Mouse (Mus musculus): Measurements from ENCODE around the gene Pkd1. TPM values are rescaled to one million over a fixed set of nuclear protein-coding genes. Genes with fewer than 3 reads are reported as not detected.

The Pkd1 gene
- polyA plus RNA-seq, 1 experiment = 31.6 TPM

- Histone ChIP-seq H3K27ac (ENCODE audit: control insufficient read depth, insufficient read depth, low read depth, low read length) (peak within 1 kb of the TSS; percentile 75), H3K27me3 (ENCODE audit: control insufficient read depth, insufficient read depth, low read length) (no peaks in the 10 kb centered on the region), H3K36me3 (ENCODE audit: control insufficient read depth, insufficient read depth, low read length) (no peaks in the 10 kb centered on the region), H3K4me1 (ENCODE audit: control insufficient read depth, insufficient read depth, low read length) (peaks cover 13% of the 10 kb centered on the region), H3K4me3 (ENCODE audit: control insufficient read depth, low read depth, low read length) (peak within 1 kb of the TSS; percentile 86)
- TF ChIP-seq CTCF (IDR thresholded peaks at IDR 0.05; ENCODE audit: control insufficient read depth, insufficient read depth, insufficient replicate concordance, low read depth, low read length) (no peak), POLR2A (IDR thresholded peaks at IDR 0.05; ENCODE audit: control insufficient read depth, low read depth, low read length) (no peak; the same call in 1 of the 2 replicates)
Observed at GRCm38 (mm10) chr17:24632167-24632812, 82.7 kb downstream of the Pkd1 start, which contains the start of the genes Tsc2 and Nthl1. Gene Tsc2 (minus strand): TSS chr17:24632630. Gene Nthl1 (plus strand): TSS chr17:24632680.

GRCm38 (mm10) chr17:24632813-24633449, 83.3 kb downstream of the Pkd1 start:
- Histone ChIP-seq H3K27ac (ENCODE audit: control insufficient read depth, insufficient read depth, low read depth, low read length) (peak overlapping the region; percentile 75), H3K36me3 (ENCODE audit: control insufficient read depth, insufficient read depth, low read length) (no peaks in the 10 kb centered on the region)

GRCm38 (mm10) chr17:24633831-24634230, 84.2 kb downstream of the Pkd1 start:
- Histone ChIP-seq H3K4me1 (ENCODE audit: control insufficient read depth, insufficient read depth, low read length) (peaks cover 13% of the 10 kb centered on the region), H3K27me3 (ENCODE audit: control insufficient read depth, insufficient read depth, low read length) (no peaks in the 10 kb centered on the region), H3K36me3 (ENCODE audit: control insufficient read depth, insufficient read depth, low read length) (no peaks in the 10 kb centered on the region), H3K4me3 (ENCODE audit: control insufficient read depth, low read depth, low read length) (no peak overlapping the region), H3K27ac (ENCODE audit: control insufficient read depth, insufficient read depth, low read depth, low read length) (no peak overlapping the region)
- TF ChIP-seq POLR2A (IDR thresholded peaks at IDR 0.05; ENCODE audit: control insufficient read depth, low read depth, low read length) (no peak), CTCF (IDR thresholded peaks at IDR 0.05; ENCODE audit: control insufficient read depth, insufficient read depth, insufficient replicate concordance, low read depth, low read length) (no peak)

More at GRCm38 (mm10) chr17:24632813-24633449, 83.3 kb downstream of the Pkd1 start:
- H3K4me1 ChIP-seq (ENCODE audit: control insufficient read depth, insufficient read depth, low read length) = peaks cover 13% of the 10 kb centered on the region
- H3K27me3 ChIP-seq (ENCODE audit: control insufficient read depth, insufficient read depth, low read length) = no peaks in the 10 kb centered on the region
- TF ChIP-seq CTCF (IDR thresholded peaks at IDR 0.05; ENCODE audit: control insufficient read depth, insufficient read depth, insufficient replicate concordance, low read depth, low read length) (no peak), POLR2A (IDR thresholded peaks at IDR 0.05; ENCODE audit: control insufficient read depth, low read depth, low read length) (no peak; the same call in 1 of the 2 replicates)
- H3K4me3 ChIP-seq (ENCODE audit: control insufficient read depth, low read depth, low read length) = peak overlapping the region; percentile 86

- Histone ChIP-seq H3K27me3 (ENCODE audit: control insufficient read depth, insufficient read depth, low read length) (no peaks in the 10 kb centered on the region), H3K4me1 (ENCODE audit: control insufficient read depth, insufficient read depth, low read length) (peaks cover 20% of the 10 kb centered on the region), H3K27ac (ENCODE audit: control insufficient read depth, insufficient read depth, low read depth, low read length) (no peak overlapping the region), H3K4me3 (ENCODE audit: control insufficient read depth, low read depth, low read length) (no peak overlapping the region), H3K36me3 (ENCODE audit: control insufficient read depth, insufficient read depth, low read length) (no peaks in the 10 kb centered on the region)
- TF ChIP-seq POLR2A (IDR thresholded peaks at IDR 0.05; ENCODE audit: control insufficient read depth, low read depth, low read length) (no peak), CTCF (IDR thresholded peaks at IDR 0.05; ENCODE audit: control insufficient read depth, insufficient read depth, insufficient replicate concordance, low read depth, low read length) (no peak)
Observed at GRCm38 (mm10) chr17:24635024-24635423, 85.4 kb downstream of the Pkd1 start.

- Histone ChIP-seq H3K27ac (ENCODE audit: control insufficient read depth, insufficient read depth, low read depth, low read length) (no peak overlapping the region), H3K27me3 (ENCODE audit: control insufficient read depth, insufficient read depth, low read length) (no peaks in the 10 kb centered on the region), H3K4me3 (ENCODE audit: control insufficient read depth, low read depth, low read length) (no peak overlapping the region), H3K4me1 (ENCODE audit: control insufficient read depth, insufficient read depth, low read length) (peaks cover 20% of the 10 kb centered on the region), H3K36me3 (ENCODE audit: control insufficient read depth, insufficient read depth, low read length) (no peaks in the 10 kb centered on the region)
- TF ChIP-seq POLR2A (IDR thresholded peaks at IDR 0.05; ENCODE audit: control insufficient read depth, low read depth, low read length) = no peak
- TF ChIP-seq CTCF (IDR thresholded peaks at IDR 0.05; ENCODE audit: control insufficient read depth, insufficient read depth, insufficient replicate concordance, low read depth, low read length) = no peak
Observed at GRCm38 (mm10) chr17:24635694-24636093, 86.1 kb downstream of the Pkd1 start.

GRCm38 (mm10) chr17:24636781-24637481, 87.3 kb downstream of the Pkd1 start:
- TF ChIP-seq POLR2A (IDR thresholded peaks at IDR 0.05; ENCODE audit: control insufficient read depth, low read depth, low read length) (no peak), CTCF (IDR thresholded peaks at IDR 0.05; ENCODE audit: control insufficient read depth, insufficient read depth, insufficient replicate concordance, low read depth, low read length) (no peak)
- no peaks in the 10 kb centered on the region for H3K36me3 ChIP-seq (ENCODE audit: control insufficient read depth, insufficient read depth, low read length)
- H3K4me3 ChIP-seq (ENCODE audit: control insufficient read depth, low read depth, low read length) = no peak overlapping the region
- H3K27ac ChIP-seq (ENCODE audit: control insufficient read depth, insufficient read depth, low read depth, low read length) = no peak overlapping the region
- H3K27me3 ChIP-seq (ENCODE audit: control insufficient read depth, insufficient read depth, low read length) = no peaks in the 10 kb centered on the region
- peaks cover 20% of the 10 kb centered on the region for H3K4me1 ChIP-seq (ENCODE audit: control insufficient read depth, insufficient read depth, low read length)

- Histone ChIP-seq H3K36me3 (ENCODE audit: control insufficient read depth, insufficient read depth, low read length) (no peaks in the 10 kb centered on the region), H3K4me1 (ENCODE audit: control insufficient read depth, insufficient read depth, low read length) (peaks cover 9% of the 10 kb centered on the region), H3K27me3 (ENCODE audit: control insufficient read depth, insufficient read depth, low read length) (no peaks in the 10 kb centered on the region), H3K27ac (ENCODE audit: control insufficient read depth, insufficient read depth, low read depth, low read length) (peak overlapping the region; percentile 7; the same call in 1 of the 2 replicates), H3K4me3 (ENCODE audit: control insufficient read depth, low read depth, low read length) (no peak overlapping the region)
- TF ChIP-seq POLR2A (IDR thresholded peaks at IDR 0.05; ENCODE audit: control insufficient read depth, low read depth, low read length) (no peak), CTCF (IDR thresholded peaks at IDR 0.05; ENCODE audit: control insufficient read depth, insufficient read depth, insufficient replicate concordance, low read depth, low read length) (no peak)
Observed at GRCm38 (mm10) chr17:24638214-24638613, 88.6 kb downstream of the Pkd1 start.

All from testis, adult 2 months (tissue).